Mouse (Mus musculus) spleen, embryonic (tissue): ENCODE data around the gene Agap1.

Experiments used
- CTCF ChIA-PET: fragments of 350-600 bp; sonication (Branson Sonifier 250); formaldehyde crosslinking; loops from one replicate; lab custom pipeline; 2022; lab: Charles Lee

The Agap1 gene

DNA sequence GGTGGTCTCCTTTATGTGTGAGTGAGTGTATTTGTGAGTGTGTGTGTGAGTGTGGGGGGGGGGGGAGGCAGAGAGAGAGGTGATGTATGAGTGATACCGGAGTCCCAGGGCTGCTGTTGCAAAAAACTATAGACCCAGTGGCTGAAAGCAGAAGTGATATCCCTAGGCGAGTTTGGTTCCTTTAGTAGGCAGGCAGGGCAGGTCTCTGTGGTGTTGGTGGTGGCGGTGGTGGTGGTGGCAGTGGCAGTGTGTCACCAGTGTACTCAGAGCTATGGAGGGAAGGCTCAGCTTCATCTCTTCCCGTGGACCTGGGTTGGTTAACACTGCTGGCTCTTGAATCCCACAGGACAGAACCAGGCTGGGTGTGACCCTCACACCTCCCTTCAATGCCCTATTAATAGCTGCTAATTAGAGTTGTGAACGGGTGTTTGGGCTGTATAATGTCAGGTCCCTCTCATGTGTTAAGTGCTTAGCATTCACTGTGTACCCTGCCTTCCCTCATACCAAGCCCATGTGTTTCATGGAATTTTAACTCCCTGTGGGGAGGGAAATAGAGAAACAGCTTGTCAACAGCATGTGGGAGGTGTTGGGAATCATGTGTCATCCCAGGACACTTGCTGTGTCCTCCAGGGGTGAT is 158.7 kb downstream of the Agap1 start:
- CTCF ChIA-PET, result no interaction called here

DNA sequence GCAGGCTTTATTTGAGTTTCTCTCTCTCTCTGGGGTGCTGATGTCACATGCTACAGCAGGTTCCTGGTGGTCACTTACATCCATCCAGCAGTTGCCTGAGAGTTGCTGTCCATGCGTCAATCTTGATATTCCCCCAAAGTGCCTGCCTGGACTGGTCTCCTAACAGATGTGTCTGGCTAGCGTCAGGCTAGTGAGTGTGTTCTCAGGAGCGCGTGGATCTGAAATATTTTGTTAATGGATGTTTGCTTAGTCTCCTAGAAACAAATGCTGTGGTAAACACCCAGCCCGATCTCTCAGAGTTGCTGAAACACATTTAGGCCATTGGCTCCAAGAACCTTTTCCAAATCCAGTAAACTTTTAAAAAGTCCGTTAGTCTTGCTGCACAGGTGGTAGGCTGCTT is 161.9 kb downstream of the Agap1 start:
- CTCF ChIA-PET, result no interaction called here

- CTCF ChIA-PET, result no interaction called here
These were observed 162.7 kb downstream of the Agap1 start for GRCm38 (mm10) chr1:89617336-89617735.

DNA sequence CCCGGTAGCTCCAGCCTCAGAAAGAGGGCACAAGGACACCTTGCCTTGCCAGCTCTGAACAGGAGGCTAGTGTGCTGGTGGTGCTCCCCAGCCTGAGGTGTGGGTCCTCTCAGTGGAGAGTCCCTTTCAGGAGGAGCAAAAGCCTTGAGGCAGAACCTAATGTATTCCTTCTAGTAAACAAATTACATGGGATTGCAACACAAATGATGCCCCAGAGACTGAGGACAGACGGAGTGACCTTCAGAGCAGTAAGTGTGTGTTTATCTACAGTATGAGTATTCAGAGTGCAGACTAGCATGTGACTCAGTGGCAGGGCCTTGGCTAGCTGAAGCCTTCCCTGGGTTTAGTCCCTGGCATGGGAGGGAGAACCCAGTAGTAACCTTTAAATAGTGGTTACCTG is 165.4 kb downstream of the Agap1 start:
- CTCF ChIA-PET, result no interaction called here

DNA sequence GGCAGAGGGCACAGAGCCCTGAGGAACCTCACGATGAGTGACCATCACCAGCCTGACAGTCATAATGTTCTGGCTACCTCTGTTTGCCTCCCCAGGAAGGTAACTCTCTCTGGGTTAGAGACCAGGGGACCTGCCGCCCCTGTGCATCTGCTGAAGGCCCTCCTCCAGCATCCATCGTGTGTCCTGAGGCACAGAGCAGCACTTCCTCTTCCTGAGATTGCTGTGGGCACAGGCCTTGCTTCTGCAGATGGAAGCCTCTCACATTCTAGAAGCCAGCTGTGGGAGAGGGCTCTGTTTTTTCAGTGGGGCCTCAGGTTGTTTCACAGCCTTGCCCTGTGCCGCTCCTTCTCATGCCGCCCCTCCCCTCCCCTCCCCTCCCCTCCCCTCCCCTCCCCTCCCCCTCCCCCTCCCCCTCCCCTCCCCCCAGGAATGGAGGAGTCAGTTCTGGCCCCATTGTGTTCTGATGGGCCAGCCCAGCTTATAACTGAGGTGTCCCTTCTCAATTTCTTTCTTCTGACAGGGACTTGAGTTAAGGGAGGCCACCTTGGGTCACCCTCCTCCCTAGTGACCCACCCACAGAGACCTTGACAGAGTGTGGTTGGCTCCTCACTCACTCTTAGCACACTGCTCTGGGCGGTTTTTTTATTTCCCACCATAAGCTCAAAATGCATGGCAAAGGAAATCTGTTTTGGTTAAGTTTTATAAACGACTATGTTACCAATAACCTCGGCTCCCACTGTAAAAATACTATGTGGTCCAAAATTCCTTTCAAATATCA is 166.6 kb downstream of the Agap1 start:
- CTCF ChIA-PET, result no interaction called here

DNA sequence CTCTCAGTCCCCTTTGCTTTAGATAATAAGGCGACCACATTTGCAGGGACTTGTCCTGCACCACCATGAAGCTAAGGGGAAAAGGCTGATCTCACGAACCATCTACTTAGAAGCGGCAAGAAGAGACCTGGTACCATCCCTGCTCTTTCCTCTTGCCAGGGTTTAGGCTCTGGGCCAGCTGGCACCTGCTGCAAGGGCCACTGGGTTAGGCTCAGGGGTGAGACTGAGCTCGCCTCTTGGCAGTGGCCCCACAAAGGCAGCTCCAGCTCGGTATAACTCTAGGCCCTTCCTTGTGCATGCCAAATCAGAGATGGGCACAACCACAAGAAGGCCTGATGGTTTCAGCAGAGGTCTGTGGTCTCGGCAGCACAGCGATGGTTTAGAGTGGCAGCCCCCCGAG is 167.3 kb downstream of the Agap1 start:
- CTCF ChIA-PET, result no interaction called here

- CTCF ChIA-PET, result no interaction called here
These were observed 168.2 kb downstream of the Agap1 start for GRCm38 (mm10) chr1:89622801-89623200.

DNA sequence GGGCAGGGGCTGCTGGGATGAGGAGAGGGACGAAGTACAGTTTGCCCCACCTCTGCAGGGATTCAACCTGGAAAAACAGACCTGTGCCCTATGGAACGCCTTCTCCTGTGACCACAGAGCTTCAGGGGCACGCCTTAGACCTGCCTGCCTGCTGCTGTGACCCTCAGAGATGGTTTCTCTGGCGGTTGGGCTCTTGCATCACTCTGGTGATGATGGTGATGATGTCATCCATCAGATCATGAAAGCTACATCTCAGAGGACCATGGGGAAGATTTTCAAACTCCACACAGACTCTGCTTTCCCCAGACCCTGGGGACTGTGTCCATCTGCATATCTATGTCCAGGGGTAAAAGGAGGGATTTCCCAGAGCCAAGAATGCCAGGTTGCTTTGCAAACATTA is 170.7 kb downstream of the Agap1 start:
- CTCF ChIA-PET, result no interaction called here

DNA sequence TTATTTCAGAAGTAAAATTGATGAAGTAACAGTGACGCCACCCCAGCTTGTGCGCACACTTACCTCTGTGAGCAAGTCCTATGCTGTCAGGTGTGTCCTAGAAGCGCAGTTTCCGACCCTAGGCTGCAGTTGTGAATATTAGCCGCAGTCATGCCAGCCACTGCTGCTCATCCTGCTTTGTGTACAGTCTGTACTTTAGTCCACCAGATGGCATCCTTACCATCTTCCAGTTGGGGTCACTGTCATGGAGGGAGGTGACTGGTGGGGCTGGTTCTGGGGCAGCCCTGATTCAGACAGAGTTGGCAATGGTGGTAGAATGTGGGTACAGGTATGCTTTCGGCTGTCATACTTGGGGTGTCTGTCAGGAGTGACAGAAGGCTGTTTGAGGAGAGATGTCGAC is 171.4 kb downstream of the Agap1 start:
- CTCF ChIA-PET, result no interaction called here

GRCm38 (mm10) chr1:89626940-89627339 is 172.3 kb downstream of the Agap1 start:
- CTCF ChIA-PET, result interaction anchor here (0.6 kb wide), 1 partner anchor 70 kb away, joined by 3 read pairs; no protein-coding TSS in a partner anchor

GRCm38 (mm10) chr1:89627650-89628049 is 173.0 kb downstream of the Agap1 start:
- CTCF ChIA-PET, result no interaction called here

- CTCF ChIA-PET, result no interaction called here
These were observed 176.2 kb downstream of the Agap1 start for GRCm38 (mm10) chr1:89630836-89631235.

DNA sequence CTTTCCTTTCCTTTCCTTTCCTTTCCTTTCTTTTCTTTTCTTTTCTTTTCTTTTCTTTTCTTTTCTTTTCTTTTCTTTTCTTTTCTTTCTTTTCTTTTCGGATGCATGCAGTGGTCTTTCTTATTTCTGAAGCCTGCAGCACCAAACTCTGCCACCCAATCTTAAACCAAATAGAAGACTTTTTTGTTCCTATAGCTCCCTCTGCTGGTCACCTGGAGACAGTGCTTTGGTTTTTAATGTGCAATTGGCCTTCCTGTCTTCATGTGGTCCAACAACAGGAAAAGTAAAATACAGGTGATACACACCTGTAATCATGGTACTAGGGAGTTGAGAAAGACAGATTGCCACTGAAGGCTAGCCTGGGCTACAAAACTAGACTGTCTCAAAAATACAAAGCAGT is 177.1 kb downstream of the Agap1 start:
- CTCF ChIA-PET, result interaction anchor here (0.5 kb wide), 1 partner anchor 973 kb away, joined by 5 read pairs; no protein-coding TSS in a partner anchor

- CTCF ChIA-PET, result no interaction called here
These were observed 179.4 kb downstream of the Agap1 start for GRCm38 (mm10) chr1:89634055-89634454.

DNA sequence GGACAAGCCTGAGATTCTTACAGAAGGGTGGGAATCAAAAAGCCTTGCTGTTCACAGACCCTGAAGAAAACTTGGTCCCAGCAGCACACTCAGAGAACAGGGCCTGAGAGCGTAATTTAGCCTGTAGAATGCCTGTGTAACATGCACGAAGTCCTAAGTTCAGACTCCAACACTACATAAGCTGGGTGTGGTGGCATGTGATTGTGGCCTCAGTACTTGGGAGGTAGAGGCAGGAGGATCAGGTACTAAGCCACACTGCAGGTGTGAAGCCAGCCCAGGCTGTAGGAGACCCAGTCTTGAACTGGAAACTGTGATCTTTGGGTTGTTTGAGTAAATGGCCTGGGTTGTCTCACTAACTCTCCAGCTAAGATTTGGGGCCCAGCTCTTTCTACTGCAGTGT is 180.5 kb downstream of the Agap1 start:
- CTCF ChIA-PET, result no interaction called here

GRCm38 (mm10) chr1:89637670-89638069 is 183.1 kb downstream of the Agap1 start:
- CTCF ChIA-PET, result no interaction called here

- CTCF ChIA-PET, result interaction anchor here (0.6 kb wide), 1 partner anchor 413 kb away, joined by 4 read pairs; no protein-coding TSS in a partner anchor
These were observed 189.0 kb downstream of the Agap1 start for GRCm38 (mm10) chr1:89643445-89644100.

GRCm38 (mm10) chr1:89644120-89644519 is 189.5 kb downstream of the Agap1 start:
- CTCF ChIA-PET, result interaction anchor here (0.6 kb wide), 1 partner anchor 412 kb away, joined by 4 read pairs; no protein-coding TSS in a partner anchor

- CTCF ChIA-PET, result no interaction called here
These were observed 191.9 kb downstream of the Agap1 start for GRCm38 (mm10) chr1:89646326-89647018.

GRCm38 (mm10) chr1:89647505-89647904 is 192.9 kb downstream of the Agap1 start:
- CTCF ChIA-PET, result no interaction called here

DNA sequence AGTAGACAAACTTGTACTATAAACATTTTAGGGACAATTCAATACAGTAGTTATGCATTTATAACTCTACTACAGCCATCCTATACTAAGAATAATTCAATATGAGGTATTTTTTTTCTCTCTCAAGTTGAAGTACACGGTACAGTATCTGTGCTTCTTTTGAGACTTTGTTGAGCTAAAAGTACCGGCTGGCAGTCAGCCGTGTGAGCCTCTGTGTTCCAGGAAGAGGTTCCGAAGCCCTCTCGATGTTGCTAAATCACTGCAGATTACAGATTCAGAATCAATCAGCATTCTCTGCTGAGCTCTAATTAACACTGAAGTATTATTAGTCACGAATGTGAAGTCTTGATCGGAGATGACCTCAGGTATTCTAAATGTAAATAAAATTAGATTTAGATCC is 196.0 kb downstream of the Agap1 start:
- CTCF ChIA-PET, result no interaction called here

GRCm38 (mm10) chr1:89656167-89656566 is 201.6 kb downstream of the Agap1 start:
- CTCF ChIA-PET, result no interaction called here
